In genomic region chr16:59477955-59478354, GRCm38 (mm10) we compare ENCODE assay signal across 24 mouse cellular contexts. TPM values are rescaled to one million over a fixed set of nuclear protein-coding genes. Genes with fewer than 3 reads are reported as not detected.
DNase-seq lines count a peak whose midpoint lies in the region; ATAC-seq and TF ChIP-seq lines count a peak whose summit lies in the region.
"Had no signal": no experiment of that assay in that cellular context is flagged by ENCODE, and none has a peak within 500 bp of the region (broad histone marks: within the 10 kb centered on the region; RNA-seq: fewer than 3 reads in every experiment).

No protein-coding gene starts in this region.

- 85% methylated on average over 3 of the region's 3 CpGs for WGBS in forebrain, embryonic 10.5 days
- 91% methylated on average over 3 of the region's 3 CpGs for WGBS in forebrain, embryonic 15.5 days
- 75% methylated on average over 3 of the region's 3 CpGs for WGBS in intestine, postnatal 0 days
- 81% methylated on average over 3 of the region's 3 CpGs for WGBS in intestine, embryonic 15.5 days
- 90% methylated on average over 3 of the region's 3 CpGs for WGBS in hindbrain, embryonic 12.5 days

- H3K9me3 ChIP-seq in forebrain, embryonic 10.5 days, result no peaks in the 10 kb centered on the region
- H3K9me3 ChIP-seq in forebrain, embryonic 15.5 days, result no peaks in the 10 kb centered on the region
- no peaks in the 10 kb centered on the region for H3K9me3 ChIP-seq in intestine, postnatal 0 days (ENCODE audit: control insufficient read depth)
- no peaks in the 10 kb centered on the region for H3K9me3 ChIP-seq in intestine, embryonic 15.5 days
- no peaks in the 10 kb centered on the region for H3K9me3 ChIP-seq in hindbrain, embryonic 12.5 days (replicated peaks)
- H3K9me3 ChIP-seq: embryonic facial prominence, embryonic 13.5 days; embryonic facial prominence, embryonic 15.5 days; forebrain, embryonic 13.5 days had no signal

- ATAC-seq in forebrain, embryonic 15.5 days (replicated peaks), result no peak
- ATAC-seq in intestine, postnatal 0 days, result peak; percentile 80
- no peak; the same call in 1 of the 2 replicates for ATAC-seq in intestine, embryonic 15.5 days
- no peak for ATAC-seq in hindbrain, embryonic 12.5 days (ENCODE audit: low FRiP score)
- ATAC-seq: CD4-positive, CD25-positive, alpha-beta regulatory T cell, adult 4 months; forebrain, embryonic 13.5 days; forebrain, embryonic 16.5 days; Patski had no signal

- H3K4me2 ChIP-seq in forebrain, embryonic 15.5 days (replicated peaks), result no peak overlapping the region
- no peak overlapping the region for H3K4me2 ChIP-seq in intestine, postnatal 0 days (replicated peaks; ENCODE audit: low read depth)
- H3K4me2 ChIP-seq in intestine, embryonic 15.5 days (replicated peaks), result no peak overlapping the region
- no peak overlapping the region for H3K4me2 ChIP-seq in hindbrain, embryonic 12.5 days (replicated peaks)
- H3K4me2 ChIP-seq: embryonic facial prominence, embryonic 13.5 days; embryonic facial prominence, embryonic 15.5 days; forebrain, embryonic 13.5 days had no signal

- H3K4me3 ChIP-seq in forebrain, embryonic 10.5 days, result no peak overlapping the region
- no peak overlapping the region for H3K4me3 ChIP-seq in forebrain, embryonic 15.5 days
- H3K4me3 ChIP-seq in intestine, postnatal 0 days (ENCODE audit: low read depth, low read length), result no peak overlapping the region
- H3K4me3 ChIP-seq in intestine, embryonic 15.5 days (replicated peaks), result no peak overlapping the region
- H3K4me3 ChIP-seq in hindbrain, embryonic 12.5 days, result no peak overlapping the region
- H3K4me3 ChIP-seq: embryonic facial prominence, embryonic 13.5 days; embryonic facial prominence, embryonic 15.5 days; erythroblast, embryonic 14.5 days; forebrain, embryonic 13.5 days had no signal

- peak; percentile 6 for DNase-seq in forebrain, embryonic 10.5 days (ENCODE audit: extremely low spot score, low spot score)
- DNase-seq in brain, adult 2 months (ENCODE audit: low read depth, low spot score), result peak; percentile 24
- DNase-seq: adrenal gland, adult 2 months; adrenal gland, postnatal 10 days; adrenal gland, postnatal 25 days; B cell, adult 2 months; cerebellum, adult 11-12 months; cerebellum, adult 2 months; cerebellum, adult 9-10 months; cerebellum, postnatal 10 days; cerebellum, postnatal 36 days; embryo, embryonic 11 days had no signal

- H3K27ac ChIP-seq in forebrain, embryonic 10.5 days, result no peak overlapping the region
- H3K27ac ChIP-seq in forebrain, embryonic 15.5 days (replicated peaks), result no peak overlapping the region
- H3K27ac ChIP-seq in intestine, postnatal 0 days (ENCODE audit: low read depth, low read length), result no peak overlapping the region
- no peak overlapping the region for H3K27ac ChIP-seq in intestine, embryonic 15.5 days
- H3K27ac ChIP-seq in hindbrain, embryonic 12.5 days, result no peak overlapping the region
- H3K27ac ChIP-seq: embryonic facial prominence, embryonic 13.5 days; embryonic facial prominence, embryonic 15.5 days; forebrain, embryonic 13.5 days had no signal

- 0 out of 2 replicates have a peak, but pooled peaks cover 4% of the 10 kb centered on the region for H3K4me1 ChIP-seq in forebrain, embryonic 10.5 days
- no peaks in the 10 kb centered on the region for H3K4me1 ChIP-seq in forebrain, embryonic 15.5 days
- H3K4me1 ChIP-seq in intestine, postnatal 0 days (replicated peaks; ENCODE audit: control insufficient read depth, insufficient read depth, low read length), result no peaks in the 10 kb centered on the region
- H3K4me1 ChIP-seq in intestine, embryonic 15.5 days (replicated peaks), result no peaks in the 10 kb centered on the region
- H3K4me1 ChIP-seq in hindbrain, embryonic 12.5 days, result no peaks in the 10 kb centered on the region
- H3K4me1 ChIP-seq: embryonic facial prominence, embryonic 15.5 days; forebrain, embryonic 13.5 days had no signal

- no peak for TF ChIP-seq CTCF in intestine, postnatal 0 days (IDR thresholded peaks at IDR 0.05; ENCODE audit: low read depth)

- no peaks in the 10 kb centered on the region for H3K27me3 ChIP-seq in forebrain, embryonic 10.5 days (ENCODE audit: poor library complexity, severe bottlenecking)
- no peaks in the 10 kb centered on the region for H3K27me3 ChIP-seq in forebrain, embryonic 15.5 days
- H3K27me3 ChIP-seq in intestine, postnatal 0 days (replicated peaks; ENCODE audit: control insufficient read depth, insufficient read depth, low read length), result no peaks in the 10 kb centered on the region
- no peaks in the 10 kb centered on the region for H3K27me3 ChIP-seq in intestine, embryonic 15.5 days (replicated peaks)
- H3K27me3 ChIP-seq in hindbrain, embryonic 12.5 days, result no peaks in the 10 kb centered on the region
- H3K27me3 ChIP-seq: CH12.LX; embryonic facial prominence, embryonic 13.5 days; embryonic facial prominence, embryonic 15.5 days; forebrain, embryonic 13.5 days; Patski had no signal

- H3K9ac ChIP-seq in forebrain, embryonic 15.5 days (replicated peaks), result no peak overlapping the region
- H3K9ac ChIP-seq in intestine, postnatal 0 days (ENCODE audit: low read depth, low read length), result no peak overlapping the region
- H3K9ac ChIP-seq in intestine, embryonic 15.5 days, result no peak overlapping the region
- no peak overlapping the region for H3K9ac ChIP-seq in hindbrain, embryonic 12.5 days
- H3K9ac ChIP-seq: embryonic facial prominence, embryonic 13.5 days; embryonic facial prominence, embryonic 15.5 days; forebrain, embryonic 13.5 days had no signal

- peaks cover 72% of the 10 kb centered on the region for H3K36me3 ChIP-seq in forebrain, embryonic 10.5 days (replicated peaks)
- no peaks in the 10 kb centered on the region for H3K36me3 ChIP-seq in forebrain, embryonic 15.5 days
- H3K36me3 ChIP-seq in intestine, postnatal 0 days (ENCODE audit: control insufficient read depth, insufficient read depth), result peaks cover 24% of the 10 kb centered on the region
- peaks cover 12% of the 10 kb centered on the region for H3K36me3 ChIP-seq in intestine, embryonic 15.5 days
- peaks cover 7% of the 10 kb centered on the region; the same call in 1 of the 2 replicates for H3K36me3 ChIP-seq in hindbrain, embryonic 12.5 days

RNA-seq across cellular contexts. Expression of gene Riox2, which starts 6.4 kb away (rescaled TPM):
- polyA plus RNA-seq in forebrain, embryonic 10.5 days (2016; fragmentation: Nextera tagmentation; extraction: Ambion mirVana), result 37.7 and 39.9 TPM in 2 replicates
- polyA plus RNA-seq in forebrain, embryonic 15.5 days (2015; fragmentation: Nextera tagmentation; extraction: Ambion mirVana), result 13.2 and 13.3 TPM in 2 replicates
- polyA plus RNA-seq in intestine, postnatal 0 days (2015; fragmentation: Nextera tagmentation; extraction: Ambion mirVana), result 12.8 and 13.6 TPM in 2 replicates
- polyA plus RNA-seq in intestine, embryonic 15.5 days (2015; fragmentation: Nextera tagmentation; extraction: Ambion mirVana), result 34.1 and 35.8 TPM in 2 replicates
- 19.9 and 21.6 TPM in 2 replicates for polyA plus RNA-seq in hindbrain, embryonic 12.5 days (2016; fragmentation: Nextera tagmentation; extraction: Ambion mirVana)
